ENCODE assay signal across 36 mouse cellular contexts in the genomic region with DNA sequence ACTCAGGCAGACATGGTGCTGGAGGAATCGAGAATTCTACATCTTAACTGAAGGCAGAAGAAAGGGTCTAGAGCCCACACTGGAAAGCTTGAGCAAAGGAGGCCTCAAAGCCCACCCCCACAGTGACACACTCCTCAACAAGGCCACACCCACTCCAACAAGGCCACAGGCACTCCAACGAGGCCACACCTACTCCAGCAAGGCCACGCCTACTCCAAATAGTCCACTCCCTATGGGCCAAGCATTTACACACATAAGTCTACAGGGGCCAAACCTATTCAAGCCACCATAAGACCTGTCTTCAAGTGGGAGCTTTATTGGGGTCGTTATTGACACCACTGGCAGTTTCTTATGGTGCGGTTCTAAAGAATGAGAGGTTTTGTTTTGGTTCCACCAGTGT. TPM values are rescaled to one million over a fixed set of nuclear protein-coding genes. Genes with fewer than 3 reads are reported as not detected.
DNase-seq lines count a peak whose midpoint lies in the region; ATAC-seq and TF ChIP-seq lines count a peak whose summit lies in the region.
"Had no signal": no experiment of that assay in that cellular context is flagged by ENCODE, and none has a peak within 500 bp of the region (broad histone marks: within the 10 kb centered on the region; RNA-seq: fewer than 3 reads in every experiment).

No protein-coding gene starts in this region.

- no peak for TF ChIP-seq EP300 in stomach, postnatal 0 days (optimal IDR thresholded peaks at IDR 0.05)

- H3K9ac ChIP-seq in liver, embryonic 13.5 days, result no peak overlapping the region
- H3K9ac ChIP-seq in stomach, postnatal 0 days (ENCODE audit: low read length), result no peak overlapping the region
- H3K9ac ChIP-seq: forebrain, embryonic 15.5 days; hindbrain, embryonic 15.5 days; lung, embryonic 15.5 days; midbrain, embryonic 12.5 days; neural tube, embryonic 13.5 days had no signal

- H3K27me3 ChIP-seq in liver, embryonic 13.5 days, result 0 out of 2 replicates have a peak, but pooled peaks cover 8% of the 10 kb centered on the region
- H3K27me3 ChIP-seq in stomach, postnatal 0 days (ENCODE audit: control insufficient read depth, insufficient read depth, low read length), result no peaks in the 10 kb centered on the region
- H3K27me3 ChIP-seq: CH12.LX; forebrain, embryonic 15.5 days; hindbrain, embryonic 15.5 days; lung, embryonic 15.5 days; midbrain, embryonic 12.5 days; neural tube, embryonic 13.5 days had no signal

- peak; percentile 70 for DNase-seq in heart, adult 11 months
- no peak for DNase-seq in heart, adult 18-20 months
- DNase-seq in ZHBTc4 (ENCODE audit: low read depth, low spot score), result peak; percentile 93
- no peak for DNase-seq in liver, embryonic 13.5 days
- DNase-seq in stomach, postnatal 0 days (ENCODE audit: low spot score), result no peak
- no peak for DNase-seq in adrenal gland, adult 2 months
- DNase-seq in gastrocnemius, postnatal 10 days, result no peak
- DNase-seq in thymus, postnatal 25 days, result no peak
- DNase-seq: adrenal gland, adult 8-10 months; cerebellum, adult 2 months; cerebellum, postnatal 14 days; gastrocnemius, adult 2 months; heart, postnatal 14 days; kidney, adult 18-20 months; kidney, postnatal 36 days; left cerebral cortex, postnatal 4 days; right cerebral cortex, postnatal 14 days; thymus, adult 18-20 months; thymus, postnatal 36 days had no signal

- H3K4me3 ChIP-seq in liver, embryonic 13.5 days (replicated peaks), result no peak overlapping the region
- no peak overlapping the region for H3K4me3 ChIP-seq in stomach, postnatal 0 days (ENCODE audit: low read depth, low read length)
- H3K4me3 ChIP-seq: forebrain, embryonic 15.5 days; gastrocnemius, adult 2 months; hindbrain, embryonic 10.5 days; hindbrain, embryonic 15.5 days; lung, embryonic 15.5 days; midbrain, embryonic 12.5 days; neural tube, embryonic 13.5 days had no signal

- no peaks in the 10 kb centered on the region for H3K9me3 ChIP-seq in liver, embryonic 13.5 days (replicated peaks)
- H3K9me3 ChIP-seq in stomach, postnatal 0 days (ENCODE audit: control insufficient read depth, low read length), result no peaks in the 10 kb centered on the region
- H3K9me3 ChIP-seq: forebrain, embryonic 15.5 days; hindbrain, embryonic 10.5 days; hindbrain, embryonic 15.5 days; lung, embryonic 15.5 days; midbrain, embryonic 12.5 days; neural tube, embryonic 13.5 days had no signal

- H3K4me2 ChIP-seq in liver, embryonic 13.5 days, result no peak overlapping the region
- no peak overlapping the region for H3K4me2 ChIP-seq in stomach, postnatal 0 days (replicated peaks; ENCODE audit: low read depth)
- H3K4me2 ChIP-seq: forebrain, embryonic 15.5 days; hindbrain, embryonic 15.5 days; lung, embryonic 15.5 days; midbrain, embryonic 12.5 days; neural tube, embryonic 13.5 days had no signal

- peak; percentile 80 for ATAC-seq in liver, embryonic 13.5 days (ENCODE audit: low read depth)
- peak; percentile 57; the same call in 1 of the 2 replicates for ATAC-seq in stomach, postnatal 0 days (ENCODE audit: low FRiP score, low TSS enrichment)
- ATAC-seq: activated CD4-positive, CD25-positive, alpha-beta regulatory T cell, adult 4 months; forebrain, embryonic 15.5 days; inflammation-experienced regulatory T-cells, adult 6 months had no signal

- H3K4me1 ChIP-seq in liver, embryonic 13.5 days (replicated peaks), result peaks cover 23% of the 10 kb centered on the region
- H3K4me1 ChIP-seq in stomach, postnatal 0 days (replicated peaks; ENCODE audit: control insufficient read depth, insufficient read depth), result no peaks in the 10 kb centered on the region

- H3K36me3 ChIP-seq in liver, embryonic 13.5 days, result no peaks in the 10 kb centered on the region
- H3K36me3 ChIP-seq in stomach, postnatal 0 days (ENCODE audit: control insufficient read depth, insufficient read depth, low read length), result no peaks in the 10 kb centered on the region
- H3K36me3 ChIP-seq: forebrain, embryonic 15.5 days; hindbrain, embryonic 10.5 days; hindbrain, embryonic 15.5 days; lung, embryonic 15.5 days; midbrain, embryonic 12.5 days; neural tube, embryonic 13.5 days had no signal

- no peak for TF ChIP-seq CTCF in stomach, postnatal 0 days (IDR thresholded peaks at IDR 0.05; ENCODE audit: low read depth)

- H3K27ac ChIP-seq in liver, embryonic 13.5 days, result no peak overlapping the region
- H3K27ac ChIP-seq in stomach, postnatal 0 days (replicated peaks), result no peak overlapping the region
- H3K27ac ChIP-seq: forebrain, embryonic 15.5 days; gastrocnemius, adult 2 months; hindbrain, embryonic 10.5 days; hindbrain, embryonic 15.5 days; lung, embryonic 15.5 days; midbrain, embryonic 12.5 days; neural tube, embryonic 13.5 days had no signal

- 62% methylated on average over 5 of the region's 5 CpGs for WGBS in liver, embryonic 13.5 days (ENCODE audit: insufficient replicate concordance)
- WGBS in stomach, postnatal 0 days, result 82% methylated on average over 5 of the region's 5 CpGs

RNA-seq across cellular contexts. Expression of gene Erv3, which starts 17.0 kb away (rescaled TPM):
- not detected for total RNA-seq in heart, adult 18-20 months (2021)
- polyA plus RNA-seq in liver, embryonic 13.5 days (2015; fragmentation: Nextera tagmentation; extraction: Ambion mirVana), result not detected in 2 replicates
- polyA plus RNA-seq in stomach, postnatal 0 days (2015; fragmentation: Nextera tagmentation; extraction: Ambion mirVana), result 0.02 TPM in 1 of 2 replicates, not detected in the other
- not detected for total RNA-seq in adrenal gland, adult 2 months (2021)
- not detected in 2 replicates for polyA plus RNA-seq in adrenal gland, adult 2 months (2012; rRNA removed)
- not detected for total RNA-seq in gastrocnemius, postnatal 10 days (2021)
- total RNA-seq: adrenal gland, adult 8-10 months; adrenal gland, postnatal 4 days; CH12.LX; gastrocnemius, adult 2 months; heart, postnatal 14 days; left cerebral cortex, postnatal 4 days; megakaryocyte, adult 5-6 weeks had no signal
- polyA plus RNA-seq: activated CD4-positive, CD25-positive, alpha-beta regulatory T cell, adult 4 months; C2C12; embryonic facial prominence, embryonic 14.5 days; forebrain, embryonic 15.5 days; heart, embryonic 14.5 days; hindbrain, embryonic 15.5 days; inflammation-experienced regulatory T-cells, adult 6 months; kidney, embryonic 16.5 days; lung, embryonic 15.5 days; midbrain, embryonic 12.5 days; small intestine, adult 2 months; stomach, embryonic 16.5 days had no signal

Comparison
In these comparisons a context has a peak if more than half of its experiments do, and no peak if none do; other contexts are left out.
1. DNase-seq: peak in heart, adult 11 months (single experiment) and ZHBTc4 (single experiment); none in heart, adult 18-20 months (0 of 2), liver, embryonic 13.5 days (single experiment), stomach, postnatal 0 days (single experiment), adrenal gland, adult 2 months (single experiment), gastrocnemius, postnatal 10 days (single experiment) and thymus, postnatal 25 days (single experiment).